Mouse (Mus musculus): ENCODE measurements around the gene Olfr385. TPM values are rescaled to one million over a fixed set of nuclear protein-coding genes. Genes with fewer than 3 reads are reported as not detected.
A peak's percentile ranks its signal among the peaks of the same experiment; 100 is the strongest.
"Not testable (repeated sequence)": the region's sequence is repeated elsewhere in the genome, so short reads cannot be mapped to it uniquely, and the experiment has no call there.

Olfr385 gene
- total RNA-seq (2021) = not detected in 2 replicates
- long read RNA-seq, experiment 1 = 0 reads
- long read RNA-seq, experiment 2 = 0 reads

GRCm38 (mm10) chr11:73592908-73593307, at the start of gene Olfr385:
Gene Olfr385, minus strand, starts transcription at chr11:73593008.
- no peak for DNase-seq

GRCm38 (mm10) chr11:73598294-73598693, 5.5 kb upstream of the Olfr385 start, which contains the start of gene Olfr384:
Gene Olfr384, plus strand, starts transcription at chr11:73598594.
- no peak for DNase-seq

DNA sequence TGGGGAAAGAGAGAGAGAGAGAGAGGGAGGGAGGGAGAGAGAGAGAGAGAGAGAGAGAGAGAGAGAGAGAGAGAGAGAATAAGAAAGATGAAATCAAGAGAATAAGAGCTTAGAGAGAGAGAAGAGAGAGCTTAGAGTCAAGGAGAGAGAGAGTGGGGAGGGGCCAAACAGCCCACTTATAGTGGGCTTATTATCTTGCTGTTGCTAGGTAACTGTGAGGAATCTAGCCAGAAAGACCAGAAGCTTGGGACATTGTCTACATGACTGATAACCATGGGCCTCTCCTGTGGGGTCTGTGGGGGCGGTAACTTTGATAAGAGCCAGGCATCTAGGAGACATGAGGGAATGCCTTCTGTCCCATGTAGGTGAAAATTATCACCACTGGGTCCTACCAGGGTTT, 9.6 kb downstream of the Olfr385 start:
- DNase-seq = not testable (repeated sequence)

- peak; percentile 54 for DNase-seq
These were observed 12.9 kb downstream of the Olfr385 start for GRCm38 (mm10) chr11:73579871-73580270.

Other genes with a start within 250 kb of the Olfr385 start
- not detected in 2 replicates for gene Olfr20, start 242.2 kb downstream of the Olfr385 start, total RNA-seq (2021)
- gene Olfr376, start 221.8 kb downstream of the Olfr385 start, total RNA-seq (2021) = not detected in 2 replicates
- gene Olfr1, start 193.4 kb downstream of the Olfr385 start, total RNA-seq (2021) = not detected in 2 replicates
- not detected in 2 replicates for gene Olfr378, start 164.5 kb downstream of the Olfr385 start, total RNA-seq (2021)
- not detected in 2 replicates for gene Olfr380, start 135.5 kb downstream of the Olfr385 start, total RNA-seq (2021)
- not detected in 2 replicates for gene Olfr381, start 101.4 kb downstream of the Olfr385 start, total RNA-seq (2021)
- gene Olfr382, start 75.8 kb downstream of the Olfr385 start, total RNA-seq (2021) = not detected in 2 replicates
- gene Olfr384, start 5.6 kb upstream of the Olfr385 start, total RNA-seq (2021) = not detected in 2 replicates
- not detected in 2 replicates for gene Zfp735, start 95.8 kb upstream of the Olfr385 start, total RNA-seq (2021)
- not detected in 2 replicates for gene Olfr389, start 187.7 kb upstream of the Olfr385 start, total RNA-seq (2021)
- not detected in 2 replicates for gene Olfr390, start 190.0 kb upstream of the Olfr385 start, total RNA-seq (2021)
- not detected in 2 replicates for gene Olfr391-ps, start 210.0 kb upstream of the Olfr385 start, total RNA-seq (2021)
- gene Olfr392, start 224.0 kb upstream of the Olfr385 start, total RNA-seq (2021) = not detected in 2 replicates